ENCODE assay signal across 8 mouse cellular contexts in genomic region chr15:99456338-99456962, GRCm38 (mm10). TPM values are rescaled to one million over a fixed set of nuclear protein-coding genes. Genes with fewer than 3 reads are reported as not detected.
DNase-seq lines count a peak whose midpoint lies in the region; ATAC-seq and TF ChIP-seq lines count a peak whose summit lies in the region.

No protein-coding gene starts in this region.

- no peak for TF ChIP-seq CTCF in gastrocnemius, adult 2 months (IDR thresholded peaks at IDR 0.05)
- TF ChIP-seq CTCF in liver, embryonic 14.5 days (IDR thresholded peaks at IDR 0.05; ENCODE audit: low read depth) = no peak

- no peaks in the 10 kb centered on the region for H3K9me3 ChIP-seq in heart, embryonic 11.5 days (replicated peaks; ENCODE audit: control insufficient read depth, low read length)
- H3K9me3 ChIP-seq in liver, embryonic 14.5 days (ENCODE audit: control insufficient read depth, low read length) = no peaks in the 10 kb centered on the region
- no peaks in the 10 kb centered on the region for H3K9me3 ChIP-seq in stomach, embryonic 14.5 days (ENCODE audit: control insufficient read depth, low read depth, low read length)

- intact Hi-C loops in gastrocnemius, adult 2 months (cut with DNase I) = no loop called here

- no peak for ATAC-seq in heart, embryonic 11.5 days (replicated peaks; ENCODE audit: insufficient number of reproducible peaks, low FRiP score, low TSS enrichment)
- ATAC-seq in liver, embryonic 14.5 days (ENCODE audit: insufficient read depth) = no peak
- no peak for ATAC-seq in stomach, embryonic 14.5 days (ENCODE audit: insufficient number of reproducible peaks, insufficient read depth, low FRiP score, low read depth)
- no peak for ATAC-seq in megakaryocyte-erythroid progenitor cell, adult 5-6 weeks (replicated peaks; ENCODE audit: low FRiP score, low TSS enrichment, poor library complexity, severe bottlenecking)

- peak overlapping the region; percentile 91 for H3K4me3 ChIP-seq in gastrocnemius, adult 2 months
- H3K4me3 ChIP-seq in heart, embryonic 11.5 days (ENCODE audit: low read depth, low read length) = peak overlapping the region; percentile 93
- peak overlapping the region; percentile 57 to 59 for H3K4me3 ChIP-seq in liver, embryonic 14.5 days (ENCODE audit: insufficient read depth in 1 of 2, low read depth in 2 of 2, low read length in 2 of 2)
- H3K4me3 ChIP-seq in stomach, embryonic 14.5 days (ENCODE audit: low read depth, low read length) = peak overlapping the region; percentile 84

- no peaks in the 10 kb centered on the region for H3K27me3 ChIP-seq in heart, embryonic 11.5 days (ENCODE audit: control insufficient read depth, insufficient read depth, low read length)
- H3K27me3 ChIP-seq in liver, embryonic 14.5 days (ENCODE audit: control insufficient read depth, insufficient read depth, low read length) = no peaks in the 10 kb centered on the region; the same call in 1 of the 2 replicates
- no peaks in the 10 kb centered on the region for H3K27me3 ChIP-seq in stomach, embryonic 14.5 days (ENCODE audit: control insufficient read depth, insufficient read depth, low read length)

- DNase-seq in gastrocnemius, adult 2 months = no peak
- no peak for DNase-seq in gastrocnemius, postnatal 10 days
- peak; percentile 52 for DNase-seq in MEL-GATA-1-ER (ENCODE audit: extremely low read depth, low read depth)
- no peak for DNase-seq in liver, embryonic 14.5 days (ENCODE audit: low read depth in 3 of 3, low spot score in 3 of 3)
- no peak for DNase-seq in testis, postnatal 10 days (ENCODE audit: low spot score)

- peak overlapping the region; percentile 76 for H3K4me2 ChIP-seq in heart, embryonic 11.5 days
- H3K4me2 ChIP-seq in liver, embryonic 14.5 days (ENCODE audit: low read depth) = peak overlapping the region; percentile 72
- peak overlapping the region; percentile 72 for H3K4me2 ChIP-seq in stomach, embryonic 14.5 days (replicated peaks; ENCODE audit: low read depth, low read length)

- no peak for TF ChIP-seq EP300 in liver, embryonic 14.5 days (IDR thresholded peaks at IDR 0.05; ENCODE audit: low read depth)

- WGBS in heart, embryonic 11.5 days (ENCODE audit: insufficient replicate concordance) = 17% methylated on average over 7 of the region's 7 CpGs
- WGBS in liver, embryonic 14.5 days (ENCODE audit: insufficient replicate concordance) = 24% methylated on average over 7 of the region's 7 CpGs
- 18% methylated on average over 7 of the region's 7 CpGs for WGBS in stomach, embryonic 14.5 days

- peak overlapping the region; percentile 58 for H3K9ac ChIP-seq in heart, embryonic 11.5 days (ENCODE audit: low read depth, low read length)
- no peak overlapping the region for H3K9ac ChIP-seq in liver, embryonic 14.5 days (replicated peaks)
- H3K9ac ChIP-seq in stomach, embryonic 14.5 days (replicated peaks; ENCODE audit: low read depth, low read length) = peak overlapping the region; percentile 64

- no peaks in the 10 kb centered on the region; the same call in 1 of the 2 replicates for H3K36me3 ChIP-seq in heart, embryonic 11.5 days (ENCODE audit: control insufficient read depth, insufficient read depth, low read length)
- no peaks in the 10 kb centered on the region for H3K36me3 ChIP-seq in liver, embryonic 14.5 days (replicated peaks; ENCODE audit: control insufficient read depth, insufficient read depth, low read depth)
- peaks cover 4% of the 10 kb centered on the region; the same call in 1 of the 2 replicates for H3K36me3 ChIP-seq in stomach, embryonic 14.5 days (ENCODE audit: control insufficient read depth, insufficient read depth, low read length)

- H3K27ac ChIP-seq in gastrocnemius, adult 2 months = peak overlapping the region; percentile 92
- H3K27ac ChIP-seq in heart, embryonic 11.5 days (ENCODE audit: low read depth, low read length) = peak overlapping the region; percentile 92
- H3K27ac ChIP-seq in liver, embryonic 14.5 days = no peak overlapping the region
- peak overlapping the region; percentile 93; the same call in 1 of the 2 replicates for H3K27ac ChIP-seq in stomach, embryonic 14.5 days (ENCODE audit: low read length)

- H3K4me1 ChIP-seq in heart, embryonic 11.5 days (ENCODE audit: control insufficient read depth, insufficient read depth, low read length) = peaks cover 33% of the 10 kb centered on the region
- H3K4me1 ChIP-seq in liver, embryonic 14.5 days (replicated peaks; ENCODE audit: control insufficient read depth in 2 of 2, insufficient read depth in 2 of 2, low read length in 1 of 2) = peaks cover 0 to 3% of the 10 kb centered on the region in 2 experiments; a peak in 1 of 4 replicates
- H3K4me1 ChIP-seq in stomach, embryonic 14.5 days (ENCODE audit: control insufficient read depth, insufficient read depth, low read length) = peaks cover 29% of the 10 kb centered on the region

RNA-seq across cellular contexts. Expression of gene Nckap5l, which starts 1.1 kb away (rescaled TPM):
- total RNA-seq in gastrocnemius, adult 2 months (2021) = 1 to 10 TPM; 2.3 to 2.7 TPM
- 10 to 100 TPM; 12.3 to 21.0 TPM for total RNA-seq in gastrocnemius, postnatal 10 days (2021)
- polyA plus RNA-seq in heart, embryonic 11.5 days (2014; fragmentation: Nextera tagmentation; extraction: Ambion mirVana) = 9.0 and 9.1 TPM in 2 replicates
- polyA plus RNA-seq in liver, embryonic 14.5 days (2012; rRNA removed) = 0.70 and 1.2 TPM in 2 replicates
- polyA plus RNA-seq in liver, embryonic 14.5 days (2014; fragmentation: Nextera tagmentation; extraction: Ambion mirVana) = 0.85 and 1.4 TPM in 2 replicates
- 8.9 and 9.3 TPM in 2 replicates for polyA plus RNA-seq in stomach, embryonic 14.5 days (2014; fragmentation: Nextera tagmentation; extraction: Ambion mirVana)
- total RNA-seq in megakaryocyte-erythroid progenitor cell, adult 5-6 weeks (2014; fragmentation: Nextera tagmentation) = 1.6 and 16.0 TPM in 2 replicates
- 0.52 and 7.4 TPM in 2 replicates for total RNA-seq in megakaryocyte-erythroid progenitor cell, adult 5-6 weeks (2017)

RNA-seq across cellular contexts. Expression of gene Bcdin3d, which starts 18.1 kb away (rescaled TPM):
- total RNA-seq in gastrocnemius, adult 2 months (2021) = 1 to 10 TPM; 4.3 to 4.5 TPM
- 1 to 10 TPM; 5.3 TPM for total RNA-seq in gastrocnemius, postnatal 10 days (2021)
- polyA plus RNA-seq in heart, embryonic 11.5 days (2014; fragmentation: Nextera tagmentation; extraction: Ambion mirVana) = 11.9 TPM in 2 replicates
- 3.0 and 3.3 TPM in 2 replicates for polyA plus RNA-seq in liver, embryonic 14.5 days (2012; rRNA removed)
- polyA plus RNA-seq in liver, embryonic 14.5 days (2014; fragmentation: Nextera tagmentation; extraction: Ambion mirVana) = 5.0 TPM in 2 replicates
- polyA plus RNA-seq in stomach, embryonic 14.5 days (2014; fragmentation: Nextera tagmentation; extraction: Ambion mirVana) = 12.9 and 16.7 TPM in 2 replicates
- 6.5 and 11.4 TPM in 2 replicates for total RNA-seq in megakaryocyte-erythroid progenitor cell, adult 5-6 weeks (2014; fragmentation: Nextera tagmentation)
- total RNA-seq in megakaryocyte-erythroid progenitor cell, adult 5-6 weeks (2017) = 5.3 and 6.6 TPM in 2 replicates
